8 mouse cellular contexts compared by ENCODE assay signal in genomic region chr3:51395461-51396145, GRCm38 (mm10). TPM values are rescaled to one million over a fixed set of nuclear protein-coding genes. Genes with fewer than 3 reads are reported as not detected.
DNase-seq lines count a peak whose midpoint lies in the region; ATAC-seq and TF ChIP-seq lines count a peak whose summit lies in the region.

No protein-coding gene starts in this region.

- no peak for DNase-seq in heart, adult 9 months (ENCODE audit: low spot score in 2 of 2)
- peak; percentile 89 for DNase-seq in midbrain, embryonic 11.5 days (ENCODE audit: low spot score, missing footprints)
- DNase-seq in midbrain, postnatal 0 days (ENCODE audit: low spot score): no peak
- DNase-seq in hindbrain, postnatal 0 days (ENCODE audit: low spot score): no peak
- DNase-seq in midbrain, embryonic 14.5 days: no peak
- DNase-seq in cerebellum, adult 11-12 months: no peak

- H3K27ac ChIP-seq in heart, embryonic 11.5 days (ENCODE audit: low read depth, low read length): no peak overlapping the region
- H3K27ac ChIP-seq in midbrain, embryonic 11.5 days (ENCODE audit: low read depth, low read length): no peak overlapping the region
- no peak overlapping the region for H3K27ac ChIP-seq in midbrain, postnatal 0 days (ENCODE audit: low read depth, low read length)
- H3K27ac ChIP-seq in hindbrain, postnatal 0 days: no peak overlapping the region
- no peak overlapping the region for H3K27ac ChIP-seq in midbrain, embryonic 14.5 days (replicated peaks; ENCODE audit: low read depth, low read length)

- no peaks in the 10 kb centered on the region for H3K9me3 ChIP-seq in heart, embryonic 11.5 days (replicated peaks; ENCODE audit: control insufficient read depth, low read length)
- no peaks in the 10 kb centered on the region for H3K9me3 ChIP-seq in midbrain, embryonic 11.5 days (ENCODE audit: control insufficient read depth, low read length)
- H3K9me3 ChIP-seq in midbrain, postnatal 0 days (ENCODE audit: low read length): no peaks in the 10 kb centered on the region
- no peaks in the 10 kb centered on the region for H3K9me3 ChIP-seq in hindbrain, postnatal 0 days (ENCODE audit: low read length)
- H3K9me3 ChIP-seq in midbrain, embryonic 14.5 days (ENCODE audit: control insufficient read depth, low read length): no peaks in the 10 kb centered on the region

- H3K36me3 ChIP-seq in heart, embryonic 11.5 days (ENCODE audit: control insufficient read depth, insufficient read depth, low read length): no peaks in the 10 kb centered on the region
- no peaks in the 10 kb centered on the region for H3K36me3 ChIP-seq in midbrain, embryonic 11.5 days (ENCODE audit: control insufficient read depth, insufficient read depth, low read length)
- H3K36me3 ChIP-seq in midbrain, postnatal 0 days (ENCODE audit: insufficient read depth, low read length): no peaks in the 10 kb centered on the region
- H3K36me3 ChIP-seq in hindbrain, postnatal 0 days (ENCODE audit: insufficient read depth, low read length): no peaks in the 10 kb centered on the region
- no peaks in the 10 kb centered on the region for H3K36me3 ChIP-seq in midbrain, embryonic 14.5 days (ENCODE audit: control insufficient read depth, insufficient read depth, low read length)

- no peaks in the 10 kb centered on the region; the same call in 1 of the 2 replicates for H3K4me1 ChIP-seq in heart, embryonic 11.5 days (ENCODE audit: control insufficient read depth, insufficient read depth, low read length)
- peaks cover 10% of the 10 kb centered on the region; the same call in 1 of the 2 replicates for H3K4me1 ChIP-seq in midbrain, embryonic 11.5 days (ENCODE audit: control insufficient read depth, insufficient read depth, low read length)
- H3K4me1 ChIP-seq in midbrain, postnatal 0 days (ENCODE audit: insufficient read depth, low read length): 0 out of 2 replicates have a peak, but pooled peaks cover 3% of the 10 kb centered on the region
- no peaks in the 10 kb centered on the region; the same call in 1 of the 2 replicates for H3K4me1 ChIP-seq in hindbrain, postnatal 0 days (ENCODE audit: insufficient read depth, low read length)
- H3K4me1 ChIP-seq in midbrain, embryonic 14.5 days (ENCODE audit: control insufficient read depth, insufficient read depth, low read length): no peaks in the 10 kb centered on the region

- peaks cover 9% of the 10 kb centered on the region for H3K27me3 ChIP-seq in heart, embryonic 11.5 days (ENCODE audit: control insufficient read depth, insufficient read depth, low read length)
- peaks cover 4% of the 10 kb centered on the region; the same call in 1 of the 2 replicates for H3K27me3 ChIP-seq in midbrain, embryonic 11.5 days (ENCODE audit: control insufficient read depth, insufficient read depth, low read length)
- peaks cover 13% of the 10 kb centered on the region; the same call in 1 of the 2 replicates for H3K27me3 ChIP-seq in midbrain, postnatal 0 days (ENCODE audit: insufficient read depth, low read length)
- peaks cover 16% of the 10 kb centered on the region for H3K27me3 ChIP-seq in hindbrain, postnatal 0 days (ENCODE audit: insufficient read depth, low read length)
- peaks cover 17% of the 10 kb centered on the region for H3K27me3 ChIP-seq in midbrain, embryonic 14.5 days (ENCODE audit: control insufficient read depth, insufficient read depth, low read length)

- no peak for ATAC-seq in heart, embryonic 11.5 days (replicated peaks; ENCODE audit: insufficient number of reproducible peaks, low FRiP score, low TSS enrichment)
- no peak for ATAC-seq in midbrain, embryonic 11.5 days (ENCODE audit: low FRiP score)
- ATAC-seq in midbrain, postnatal 0 days (ENCODE audit: low FRiP score): no peak
- ATAC-seq in hindbrain, postnatal 0 days: no peak
- ATAC-seq in midbrain, embryonic 14.5 days (ENCODE audit: low FRiP score, low TSS enrichment): no peak
- ATAC-seq in erythroid progenitor cell, adult 5-6 weeks (replicated peaks; ENCODE audit: low FRiP score, poor library complexity, severe bottlenecking): no peak

- TF ChIP-seq CTCF in midbrain, postnatal 0 days (IDR thresholded peaks at IDR 0.05): no peak
- no peak for TF ChIP-seq CTCF in hindbrain, postnatal 0 days (IDR thresholded peaks at IDR 0.05; ENCODE audit: low read depth)

- 17% methylated on average over 19 of the region's 19 CpGs for WGBS in heart, embryonic 11.5 days (ENCODE audit: insufficient replicate concordance)
- 10% methylated on average over 19 of the region's 19 CpGs for WGBS in midbrain, embryonic 11.5 days
- WGBS in midbrain, postnatal 0 days: 18% methylated on average over 19 of the region's 19 CpGs
- 32% methylated on average over 19 of the region's 19 CpGs for WGBS in hindbrain, postnatal 0 days
- 13% methylated on average over 19 of the region's 19 CpGs for WGBS in midbrain, embryonic 14.5 days

- H3K4me2 ChIP-seq in heart, embryonic 11.5 days: peak overlapping the region; percentile 84
- H3K4me2 ChIP-seq in midbrain, embryonic 11.5 days: 0 out of 2 replicates have a peak overlapping the region, but pooled peaks have one; percentile 8
- no peak overlapping the region for H3K4me2 ChIP-seq in midbrain, postnatal 0 days (ENCODE audit: low read depth, low read length, poor library complexity, severe bottlenecking)
- 0 out of 2 replicates have a peak overlapping the region, but pooled peaks have one; percentile 86 for H3K4me2 ChIP-seq in hindbrain, postnatal 0 days (ENCODE audit: low read depth, low read length)
- H3K4me2 ChIP-seq in midbrain, embryonic 14.5 days (ENCODE audit: low read length): peak overlapping the region; percentile 15; the same call in 1 of the 2 replicates

- H3K4me3 ChIP-seq in heart, embryonic 11.5 days (ENCODE audit: low read depth, low read length): peak overlapping the region; percentile 51
- H3K4me3 ChIP-seq in midbrain, embryonic 11.5 days (ENCODE audit: low read depth, low read length): no peak overlapping the region; the same call in 1 of the 2 replicates
- no peak overlapping the region for H3K4me3 ChIP-seq in midbrain, postnatal 0 days (ENCODE audit: low read depth, low read length)
- H3K4me3 ChIP-seq in hindbrain, postnatal 0 days (ENCODE audit: low read length): no peak overlapping the region
- H3K4me3 ChIP-seq in midbrain, embryonic 14.5 days (replicated peaks; ENCODE audit: low read depth, low read length): no peak overlapping the region

- H3K9ac ChIP-seq in heart, embryonic 11.5 days (ENCODE audit: low read depth, low read length): 0 out of 2 replicates have a peak overlapping the region, but pooled peaks have one; percentile 22
- H3K9ac ChIP-seq in midbrain, embryonic 11.5 days (ENCODE audit: low read length): no peak overlapping the region
- no peak overlapping the region for H3K9ac ChIP-seq in midbrain, postnatal 0 days (replicated peaks; ENCODE audit: low read length, poor library complexity, severe bottlenecking)
- H3K9ac ChIP-seq in hindbrain, postnatal 0 days (replicated peaks; ENCODE audit: low read length): no peak overlapping the region
- no peak overlapping the region for H3K9ac ChIP-seq in midbrain, embryonic 14.5 days (replicated peaks; ENCODE audit: low read length)

RNA-seq across cellular contexts. Expression of gene Mgarp, which starts 0.9 kb away (rescaled TPM):
- polyA plus RNA-seq in heart, embryonic 11.5 days (2014; fragmentation: Nextera tagmentation; extraction: Ambion mirVana): 14.2 and 15.4 TPM in 2 replicates
- 22.5 and 26.9 TPM in 2 replicates for polyA plus RNA-seq in midbrain, embryonic 11.5 days (2014; fragmentation: Nextera tagmentation; extraction: Ambion mirVana)
- 0.49 TPM in 1 of 2 replicates, not detected in the other for total RNA-seq in midbrain, postnatal 0 days (2014; rRNA removed)
- polyA plus RNA-seq in midbrain, postnatal 0 days (2015; fragmentation: Nextera tagmentation; extraction: Ambion mirVana): 0.40 and 0.49 TPM in 2 replicates
- 2.8 and 3.1 TPM in 2 replicates for total RNA-seq in hindbrain, postnatal 0 days (2014; rRNA removed)
- polyA plus RNA-seq in hindbrain, postnatal 0 days (2015; fragmentation: Nextera tagmentation; extraction: Ambion mirVana): 2.1 and 3.2 TPM in 2 replicates
- 2.6 and 4.6 TPM in 2 replicates for polyA plus RNA-seq in midbrain, embryonic 14.5 days (2014; fragmentation: Nextera tagmentation; extraction: Ambion mirVana)
- not detected in 2 replicates for total RNA-seq in erythroid progenitor cell, adult 5-6 weeks (2015; ENCODE audit: low replicate concordance)
- 0.51 and 3.9 TPM in 2 replicates for total RNA-seq in erythroid progenitor cell, adult 5-6 weeks (2017; ENCODE audit: low replicate concordance)

RNA-seq across cellular contexts. Expression of gene Ndufc1, which starts 13.2 kb away (rescaled TPM):
- 1,265 and 1,267 TPM in 2 replicates for polyA plus RNA-seq in heart, embryonic 11.5 days (2014; fragmentation: Nextera tagmentation; extraction: Ambion mirVana)
- polyA plus RNA-seq in midbrain, embryonic 11.5 days (2014; fragmentation: Nextera tagmentation; extraction: Ambion mirVana): 739 and 783 TPM in 2 replicates
- total RNA-seq in midbrain, postnatal 0 days (2014; rRNA removed): 31.5 and 36.4 TPM in 2 replicates
- 961 and 994 TPM in 2 replicates for polyA plus RNA-seq in midbrain, postnatal 0 days (2015; fragmentation: Nextera tagmentation; extraction: Ambion mirVana)
- 33.4 and 35.0 TPM in 2 replicates for total RNA-seq in hindbrain, postnatal 0 days (2014; rRNA removed)
- 1,023 and 1,091 TPM in 2 replicates for polyA plus RNA-seq in hindbrain, postnatal 0 days (2015; fragmentation: Nextera tagmentation; extraction: Ambion mirVana)
- 796 and 925 TPM in 2 replicates for polyA plus RNA-seq in midbrain, embryonic 14.5 days (2014; fragmentation: Nextera tagmentation; extraction: Ambion mirVana)
- 34.2 and 67.1 TPM in 2 replicates for total RNA-seq in erythroid progenitor cell, adult 5-6 weeks (2015; ENCODE audit: low replicate concordance)
- total RNA-seq in erythroid progenitor cell, adult 5-6 weeks (2017; ENCODE audit: low replicate concordance): 9.3 and 17.5 TPM in 2 replicates

RNA-seq across cellular contexts. Expression of gene Naa15, which starts 19.3 kb away (rescaled TPM):
- polyA plus RNA-seq in heart, embryonic 11.5 days (2014; fragmentation: Nextera tagmentation; extraction: Ambion mirVana): 37.8 and 39.6 TPM in 2 replicates
- polyA plus RNA-seq in midbrain, embryonic 11.5 days (2014; fragmentation: Nextera tagmentation; extraction: Ambion mirVana): 54.5 and 57.0 TPM in 2 replicates
- total RNA-seq in midbrain, postnatal 0 days (2014; rRNA removed): 19.5 and 33.8 TPM in 2 replicates
- 26.4 and 29.7 TPM in 2 replicates for polyA plus RNA-seq in midbrain, postnatal 0 days (2015; fragmentation: Nextera tagmentation; extraction: Ambion mirVana)
- total RNA-seq in hindbrain, postnatal 0 days (2014; rRNA removed): 20.4 and 22.5 TPM in 2 replicates
- 35.0 and 36.5 TPM in 2 replicates for polyA plus RNA-seq in hindbrain, postnatal 0 days (2015; fragmentation: Nextera tagmentation; extraction: Ambion mirVana)
- polyA plus RNA-seq in midbrain, embryonic 14.5 days (2014; fragmentation: Nextera tagmentation; extraction: Ambion mirVana): 37.9 and 41.5 TPM in 2 replicates
- total RNA-seq in erythroid progenitor cell, adult 5-6 weeks (2015; ENCODE audit: low replicate concordance): 47.8 and 48.7 TPM in 2 replicates
- 64.4 and 73.0 TPM in 2 replicates for total RNA-seq in erythroid progenitor cell, adult 5-6 weeks (2017; ENCODE audit: low replicate concordance)

RNA-seq across cellular contexts. Expression of gene Elf2, which starts 55.1 kb away (rescaled TPM):
- 44.5 and 48.2 TPM in 2 replicates for polyA plus RNA-seq in heart, embryonic 11.5 days (2014; fragmentation: Nextera tagmentation; extraction: Ambion mirVana)
- 42.8 and 47.4 TPM in 2 replicates for polyA plus RNA-seq in midbrain, embryonic 11.5 days (2014; fragmentation: Nextera tagmentation; extraction: Ambion mirVana)
- 38.7 and 45.6 TPM in 2 replicates for total RNA-seq in midbrain, postnatal 0 days (2014; rRNA removed)
- polyA plus RNA-seq in midbrain, postnatal 0 days (2015; fragmentation: Nextera tagmentation; extraction: Ambion mirVana): 22.2 and 26.1 TPM in 2 replicates
- 47.8 and 56.2 TPM in 2 replicates for total RNA-seq in hindbrain, postnatal 0 days (2014; rRNA removed)
- polyA plus RNA-seq in hindbrain, postnatal 0 days (2015; fragmentation: Nextera tagmentation; extraction: Ambion mirVana): 31.2 and 32.6 TPM in 2 replicates
- 28.6 and 37.3 TPM in 2 replicates for polyA plus RNA-seq in midbrain, embryonic 14.5 days (2014; fragmentation: Nextera tagmentation; extraction: Ambion mirVana)
- total RNA-seq in erythroid progenitor cell, adult 5-6 weeks (2015; ENCODE audit: low replicate concordance): 35.0 and 53.2 TPM in 2 replicates
- 90.9 and 107 TPM in 2 replicates for total RNA-seq in erythroid progenitor cell, adult 5-6 weeks (2017; ENCODE audit: low replicate concordance)
